Mouse (Mus musculus) C2C12 (cell line): Measurements from ENCODE around the gene Tspo.

ENCODE experiments used
- CEBPB ChIP-seq: IDR thresholded peaks from one replicate; pipeline ENCODE4 v1.6.1; 2011; ENCODE audit warnings: low read depth, mild to moderate bottlenecking, control low read depth, moderate library complexity
- CTCF ChIP-seq: IDR thresholded peaks from one replicate; pipeline ENCODE4 v1.5.1; 2011; ENCODE audit not compliant: control insufficient read depth, insufficient read depth, insufficient read length
- FOSL1 ChIP-seq: IDR thresholded peaks from one replicate; pipeline ENCODE4 v1.8.0; 2011; ENCODE audit warnings: mild to moderate bottlenecking, low read length; ENCODE audit not compliant: poor library complexity, insufficient read depth, severe bottlenecking
- MYOD1 ChIP-seq: IDR thresholded peaks from one replicate; pipeline ENCODE4 v1.6.1; 2011; ENCODE audit warnings: low read depth; ENCODE audit not compliant: control insufficient read depth, insufficient read length
- MYOG ChIP-seq: IDR thresholded peaks from one replicate; pipeline ENCODE4 v1.6.1; 2011; ENCODE audit not compliant: control insufficient read depth, insufficient read length; ENCODE audit errors: extremely low read depth
- USF1 ChIP-seq: IDR thresholded peaks from one replicate; pipeline ENCODE4 v1.6.1; 2011; ENCODE audit warnings: low read depth, mild to moderate bottlenecking, control low read depth, moderate library complexity

DNA sequence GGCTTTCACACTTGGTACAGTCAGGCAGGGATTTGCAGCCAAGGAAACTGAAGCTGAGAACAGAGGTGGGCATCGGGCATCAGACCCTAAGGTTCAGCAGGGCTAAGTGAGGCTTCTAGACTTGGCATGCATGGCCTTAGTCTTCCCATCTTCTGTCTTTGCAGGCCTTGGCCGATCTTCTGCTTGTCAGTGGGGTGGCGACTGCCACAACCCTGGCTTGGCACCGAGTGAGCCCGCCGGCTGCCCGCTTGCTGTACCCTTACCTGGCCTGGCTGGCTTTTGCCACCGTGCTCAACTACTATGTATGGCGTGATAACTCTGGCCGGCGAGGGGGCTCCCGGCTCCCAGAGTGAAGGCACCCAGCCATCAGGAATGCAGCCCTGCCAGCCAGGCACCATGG lies 10.2 kb downstream of the Tspo start:
- TF ChIP-seq CTCF (no peak), MYOG (no peak), USF1 (no peak), MYOD1 (no peak), CEBPB (no peak), FOSL1 (no peak)
